Mouse (Mus musculus) spleen, adult 2 months (tissue): ENCODE measurements around the gene Teddm1b. TPM values are rescaled to one million over a fixed set of nuclear protein-coding genes. Genes with fewer than 3 reads are reported as not detected.
"Not testable (repeated sequence)": the region's sequence is repeated elsewhere in the genome, so short reads cannot be mapped to it uniquely, and the experiment has no call there.

Source experiments
- DNase-seq, 2 experiments: peaks; one replicate each; pipeline versions ENCODE4 v3.0.0 to v3.0.0-alpha.2; 2012 to 2021; ENCODE audit warnings: low spot score in 2 of 2, low read depth in 1 of 2
- H3K27ac ChIP-seq: fragments of 200-500 bp; 2 replicates; pipeline ENCODE4 v1.5.1; 2012; ENCODE audit warnings: low read length, inconsistent platforms; ENCODE audit not compliant: insufficient read depth
- H3K27me3 ChIP-seq: fragments of 200-500 bp; 2 replicates; pipeline ENCODE4 v1.6.1; 2012; ENCODE audit warnings: mild to moderate bottlenecking, moderate library complexity, low read length, inconsistent platforms; ENCODE audit not compliant: control insufficient read depth, insufficient read depth
- H3K36me3 ChIP-seq: fragments of 200-500 bp; 2 replicates; pipeline ENCODE4 v1.6.1; 2012; ENCODE audit warnings: mild to moderate bottlenecking, low read length, inconsistent platforms; ENCODE audit not compliant: control insufficient read depth, insufficient read depth
- H3K4me1 ChIP-seq: fragments of 200-500 bp; 2 replicates; pipeline ENCODE4 v1.6.1; 2011; ENCODE audit warnings: inconsistent platforms; ENCODE audit not compliant: control insufficient read depth, insufficient read depth, insufficient read length
- H3K4me3 ChIP-seq: fragments of 200-500 bp; 2 replicates; pipeline ENCODE4 v1.5.1; 2011; ENCODE audit warnings: mild to moderate bottlenecking, inconsistent platforms; ENCODE audit not compliant: insufficient read depth, insufficient read length; ENCODE audit errors: extremely low read depth
- CTCF ChIP-seq: fragments of 200-500 bp; IDR thresholded peaks from 2 replicates; pipeline ENCODE4 v1.5.1; 2011; ENCODE audit warnings: mild to moderate bottlenecking, inconsistent platforms; ENCODE audit not compliant: insufficient read depth, insufficient read length, insufficient replicate concordance; ENCODE audit errors: extremely low read depth
- POLR2A ChIP-seq: fragments of 200-500 bp; IDR thresholded peaks from 2 replicates; pipeline ENCODE4 v1.6.1; 2011; ENCODE audit warnings: low read depth, low read length, inconsistent platforms
- WGBS: fragments of 180-500 bp; shearing (Covaris S2); methylation state at CpG from one replicate; pipeline ENCODE4 v1.1.7; 2018; 5-methylcytosine and 5-hydroxymethylcytosine counted together
- polyA plus RNA-seq: library from polyadenylated mRNA; depleted of rRNA; stranded (reverse); fragments of >200 nt; gene quantifications from 2 replicates; pipeline ENCODE4 v1.2.3, GENCODE M21; 2012; rRNA removed

Gene Teddm1b
- not detected in 2 replicates for polyA plus RNA-seq

DNA sequence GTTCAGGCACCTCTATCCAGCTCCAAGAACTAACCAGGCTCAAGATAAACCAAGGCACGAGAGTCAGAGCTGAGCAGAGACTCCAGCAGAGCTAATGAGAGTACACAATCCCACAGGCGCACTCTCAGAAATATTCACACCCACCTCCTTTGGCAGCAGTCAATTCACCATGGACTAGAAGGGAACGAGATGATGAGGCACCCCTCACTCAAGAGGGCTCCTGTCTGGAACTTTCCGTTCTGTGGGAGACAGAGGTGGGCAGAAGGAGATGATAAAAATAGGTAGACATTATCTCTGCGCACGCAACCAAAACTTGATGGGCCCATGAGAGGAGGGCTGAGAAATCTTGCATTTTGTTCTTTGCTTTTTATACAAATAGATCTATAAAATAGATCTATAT lies at the start of gene Teddm1b:
TSS of gene Teddm1b (plus strand) at position 301 of the 400 bp plus-strand sequence.
- no peak within 1 kb of the TSS for H3K4me3 ChIP-seq
- no peaks in the 10 kb centered on the region for H3K27me3 ChIP-seq
- no peak within 1 kb of the TSS for H3K27ac ChIP-seq
- H3K4me1 ChIP-seq: no peaks in the 10 kb centered on the region
- DNase-seq: no peak
- no peaks in the 10 kb centered on the region for H3K36me3 ChIP-seq
- WGBS: 90% methylated on average over 6 of the region's 6 CpGs
- TF ChIP-seq POLR2A (no peak), CTCF (no peak)

GRCm38 (mm10) chr1:153830746-153831145 lies 43.4 kb upstream of the Teddm1b start:
- Histone ChIP-seq H3K27ac (no peak overlapping the region), H3K36me3 (no peaks in the 10 kb centered on the region), H3K4me1 (no peaks in the 10 kb centered on the region), H3K27me3 (no peaks in the 10 kb centered on the region), H3K4me3 (no peak overlapping the region)
- no peak for DNase-seq
- TF ChIP-seq POLR2A (no peak), CTCF (no peak)
- 60% methylated on average over 4 of the region's 4 CpGs for WGBS

DNA sequence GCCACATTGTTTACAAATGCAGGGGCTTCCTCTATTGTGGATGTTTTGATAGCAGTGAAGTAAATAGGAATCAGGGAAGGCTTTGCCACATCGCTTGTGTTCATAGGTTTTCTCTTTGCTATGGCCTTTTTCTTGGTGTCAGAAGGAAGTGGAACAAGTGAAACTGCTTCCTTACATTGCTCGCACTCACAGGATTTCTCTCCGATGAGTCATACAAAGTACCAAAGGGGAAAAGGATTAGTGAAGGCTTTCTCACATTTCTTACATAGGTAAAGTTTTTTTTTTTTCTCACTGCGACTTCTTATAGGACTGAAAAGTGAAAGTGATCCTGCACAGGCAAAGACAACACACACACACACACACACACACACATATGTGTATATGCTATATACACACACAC lies 38.1 kb upstream of the Teddm1b start:
- Histone ChIP-seq H3K4me1 (no peaks in the 10 kb centered on the region), H3K27ac (no peak overlapping the region), H3K27me3 (no peaks in the 10 kb centered on the region), H3K36me3 (no peaks in the 10 kb centered on the region), H3K4me3 (no peak overlapping the region)
- 32% methylated on average over 4 of the region's 4 CpGs for WGBS
- TF ChIP-seq CTCF (no peak), POLR2A (no peak)
- DNase-seq: no peak

DNA sequence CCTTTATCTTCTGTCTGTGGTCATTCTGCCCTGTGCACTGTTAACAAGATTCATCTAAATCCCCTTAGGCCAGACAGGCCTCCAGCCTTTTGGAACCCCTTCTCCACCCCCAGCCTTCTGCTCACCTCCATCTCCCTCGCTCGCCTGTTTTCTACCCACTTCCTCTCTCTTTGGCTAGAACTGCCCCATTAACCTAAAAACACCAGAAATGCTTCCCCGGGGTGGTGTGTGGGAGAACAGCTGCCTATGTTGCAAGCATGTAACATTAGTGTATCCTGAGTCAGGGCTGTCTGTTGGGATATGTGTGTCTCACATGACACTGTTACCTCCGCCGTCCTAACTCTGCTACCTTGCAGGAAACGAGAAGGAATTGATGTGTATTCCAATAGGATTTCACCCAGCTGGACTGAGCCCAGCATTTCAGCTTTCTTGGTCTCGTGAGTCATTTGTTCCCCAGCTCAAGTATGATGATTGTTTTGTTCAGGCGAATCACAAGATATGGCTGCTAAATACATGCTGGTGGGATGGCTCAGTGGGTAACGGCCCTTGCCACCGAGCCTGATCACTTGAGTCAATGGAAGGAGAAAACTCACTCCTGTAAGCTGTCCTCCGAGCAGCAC lies 31.9 kb upstream of the Teddm1b start:
- Histone ChIP-seq H3K4me3 (no peak overlapping the region), H3K4me1 (no peaks in the 10 kb centered on the region), H3K27ac (no peak overlapping the region), H3K36me3 (no peaks in the 10 kb centered on the region), H3K27me3 (no peaks in the 10 kb centered on the region)
- no peak for TF ChIP-seq CTCF
- TF ChIP-seq POLR2A: no peak
- WGBS: 60% methylated on average over 11 of the region's 11 CpGs
- no peak for DNase-seq

DNA sequence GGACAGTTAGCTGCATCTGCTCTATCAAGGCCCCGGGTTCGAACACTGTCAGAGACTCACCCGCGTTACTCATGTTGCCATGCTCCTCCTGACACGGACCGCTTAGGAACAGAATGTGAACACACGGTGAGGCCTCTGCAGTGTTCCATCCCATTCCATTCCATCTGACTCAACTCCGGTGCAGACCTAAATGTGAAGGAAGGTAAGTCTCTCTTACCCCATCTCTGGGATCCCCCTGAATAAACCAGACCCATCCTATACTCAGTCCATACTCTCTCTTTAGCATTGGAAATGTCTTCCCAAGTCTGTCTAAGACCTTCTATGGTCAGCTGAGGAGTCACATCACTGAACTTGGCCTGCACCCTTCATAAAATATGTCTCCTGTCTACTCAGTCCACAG lies 30.1 kb upstream of the Teddm1b start, which contains the start of gene Rgsl1:
TSS of gene Rgsl1 (minus strand) at position 101 of the 400 bp plus-strand sequence.
- DNase-seq: no peak
- no peaks in the 10 kb centered on the region for H3K27me3 ChIP-seq
- no peak within 1 kb of the TSS for H3K4me3 ChIP-seq
- H3K4me1 ChIP-seq: no peaks in the 10 kb centered on the region
- H3K27ac ChIP-seq: no peak within 1 kb of the TSS
- TF ChIP-seq CTCF (no peak), POLR2A (no peak)
- WGBS: 92% methylated on average over 8 of the region's 8 CpGs
- H3K36me3 ChIP-seq: no peaks in the 10 kb centered on the region

DNA sequence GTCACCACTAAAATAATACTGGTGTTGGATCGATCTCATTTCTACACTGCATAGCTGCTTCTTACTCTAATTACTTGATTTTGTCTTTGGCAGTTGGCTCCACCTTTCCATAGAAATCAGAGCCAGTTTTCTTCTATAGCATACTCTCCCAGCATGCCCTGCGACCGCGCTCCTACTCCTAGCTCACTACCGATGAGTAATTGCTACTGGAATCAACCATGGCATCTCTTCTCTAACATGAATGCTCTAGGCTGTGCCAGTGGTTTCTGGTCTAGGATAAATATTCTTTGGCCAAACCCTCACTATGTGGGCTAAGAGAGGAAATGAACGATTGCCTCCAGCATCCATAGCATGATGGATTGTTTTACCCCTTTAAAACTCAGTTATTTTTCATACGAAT lies 27.7 kb upstream of the Teddm1b start:
- H3K4me1 ChIP-seq: no peaks in the 10 kb centered on the region
- no peak for DNase-seq
- no peaks in the 10 kb centered on the region for H3K27me3 ChIP-seq
- WGBS: 80% methylated on average over 7 of the region's 7 CpGs
- H3K27ac ChIP-seq: no peak overlapping the region
- no peaks in the 10 kb centered on the region for H3K36me3 ChIP-seq
- TF ChIP-seq CTCF (no peak), POLR2A (no peak)
- no peak overlapping the region for H3K4me3 ChIP-seq

DNA sequence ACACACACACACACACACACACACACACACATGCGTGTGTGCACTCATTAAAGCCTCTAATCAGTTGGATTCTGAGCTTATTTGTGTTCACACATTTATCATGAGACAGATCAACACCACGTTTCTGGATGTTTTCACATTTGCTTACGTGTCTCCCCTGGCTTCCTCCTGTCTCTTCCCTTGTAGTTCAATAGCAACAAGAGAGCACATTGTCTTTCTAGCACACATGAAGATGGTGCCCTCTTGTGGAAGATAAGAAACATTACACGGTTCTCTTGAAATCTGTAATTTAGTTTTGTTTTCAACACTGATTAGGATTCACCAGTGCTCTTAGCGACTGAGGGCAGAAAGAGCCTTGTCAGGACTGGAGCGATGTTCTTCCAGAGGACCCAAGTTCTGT lies 27.3 kb upstream of the Teddm1b start:
- no peaks in the 10 kb centered on the region for H3K4me1 ChIP-seq
- 18% methylated on average over 6 of the region's 6 CpGs for whole genome bisulfite sequencing
- H3K4me3 ChIP-seq: no peak overlapping the region
- no peaks in the 10 kb centered on the region for H3K36me3 ChIP-seq
- no peak overlapping the region for H3K27ac ChIP-seq
- DNase-seq: peak in 1 of 2 experiments; percentile 14
- TF ChIP-seq POLR2A (no peak), CTCF (no peak)
- H3K27me3 ChIP-seq: no peaks in the 10 kb centered on the region

DNA sequence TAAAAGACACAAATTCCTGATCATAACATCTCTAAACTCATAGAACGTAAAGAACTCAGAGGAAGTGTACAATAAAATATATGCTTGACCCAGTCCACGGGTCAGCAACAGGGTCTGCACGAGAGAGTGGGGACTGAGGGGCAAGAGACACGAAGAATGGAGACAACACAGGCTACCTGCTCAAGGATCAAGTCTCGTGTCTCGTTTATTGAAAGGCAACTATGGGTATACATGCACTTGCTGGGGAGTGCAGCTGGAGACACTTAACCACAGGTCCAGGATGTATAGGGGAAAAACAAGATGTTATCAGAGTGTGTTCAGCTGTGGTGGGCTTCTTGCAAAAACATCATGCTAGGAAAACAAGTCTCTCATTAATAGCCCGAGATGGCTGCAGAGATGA lies 21.4 kb upstream of the Teddm1b start:
- H3K27ac ChIP-seq, H3K4me1 ChIP-seq, H3K4me3 ChIP-seq, H3K27me3 ChIP-seq, DNase-seq, H3K36me3 ChIP-seq: not testable (repeated sequence)
- WGBS: 38% methylated on average over 7 of the region's 7 CpGs
